Mouse (Mus musculus) fibroblast of lung, adult 2 months (primary cell): ENCODE data around the gene Ccdc134.
A peak's percentile ranks its signal among the peaks of the same experiment; 100 is the strongest.

Source experiments
- DNase-seq: peaks from one replicate; pipeline ENCODE4 v3.0.0-alpha.2; 2011; ENCODE audit warnings: low read depth

The Ccdc134 gene

GRCm38 (mm10) chr15:82170437-82171377 lies 43.0 kb downstream of the Ccdc134 start:
- DNase-seq: no peak

GRCm38 (mm10) chr15:82172648-82173047 lies 44.9 kb downstream of the Ccdc134 start:
- no peak for DNase-seq

GRCm38 (mm10) chr15:82175091-82175490 lies 47.4 kb downstream of the Ccdc134 start:
- no peak for DNase-seq

GRCm38 (mm10) chr15:82177743-82178290 lies 50.1 kb downstream of the Ccdc134 start:
- no peak for DNase-seq

GRCm38 (mm10) chr15:82181131-82181530 lies 53.4 kb downstream of the Ccdc134 start:
- DNase-seq: no peak

GRCm38 (mm10) chr15:82182311-82182710 lies 54.6 kb downstream of the Ccdc134 start:
- no peak for DNase-seq

GRCm38 (mm10) chr15:82183596-82183995 lies 55.9 kb downstream of the Ccdc134 start:
- no peak for DNase-seq

GRCm38 (mm10) chr15:82184183-82184582 lies 56.5 kb downstream of the Ccdc134 start:
- no peak for DNase-seq

GRCm38 (mm10) chr15:82184656-82185055 lies 56.9 kb downstream of the Ccdc134 start:
- DNase-seq: no peak

GRCm38 (mm10) chr15:82185062-82185783 lies 57.5 kb downstream of the Ccdc134 start:
- no peak for DNase-seq

GRCm38 (mm10) chr15:82186131-82186530 lies 58.4 kb downstream of the Ccdc134 start:
- no peak for DNase-seq

- no peak for DNase-seq
These were observed 59.2 kb downstream of the Ccdc134 start for GRCm38 (mm10) chr15:82186931-82187330.

- no peak for DNase-seq
These were observed 59.7 kb downstream of the Ccdc134 start for GRCm38 (mm10) chr15:82187401-82187800.

- DNase-seq: no peak
These were observed 60.2 kb downstream of the Ccdc134 start for GRCm38 (mm10) chr15:82187924-82188323.

GRCm38 (mm10) chr15:82188481-82189240 lies 60.9 kb downstream of the Ccdc134 start:
- DNase-seq: peak; percentile 19
